Mouse (Mus musculus) right cerebral cortex, adult 18-20 months (tissue): ENCODE measurements around the gene Ube2i.

Experiments used
- DNase-seq: peaks from one replicate; pipeline ENCODE4 v3.0.0; 2022; ENCODE audit warnings: mixed read lengths

The Ube2i gene

GRCm38 (mm10) chr17:25274571-25275346 is at the start of gene Ube2i:
Gene Ube2i (minus strand): TSS chr17:25274622.
- no peak for DNase-seq

- no peak for DNase-seq
Measured at GRCm38 (mm10) chr17:25322930-25323329, 48.5 kb upstream of the Ube2i start.

GRCm38 (mm10) chr17:25320819-25321218 is 46.4 kb upstream of the Ube2i start:
- DNase-seq: no peak

GRCm38 (mm10) chr17:25318354-25318753 is 43.9 kb upstream of the Ube2i start, which contains the start of gene Prss29:
Gene Prss29 (plus strand): TSS chr17:25318654.
- DNase-seq: no peak

- DNase-seq: no peak
Measured at GRCm38 (mm10) chr17:25308346-25308745, 33.9 kb upstream of the Ube2i start, which contains the start of gene Prss28. Gene Prss28 (plus strand): TSS chr17:25308646.

- DNase-seq: no peak
Measured at GRCm38 (mm10) chr17:25298094-25298493, 23.7 kb upstream of the Ube2i start, which contains the start of gene Prss34. Gene Prss34 (plus strand): TSS chr17:25298394.

- DNase-seq: no peak
Measured at GRCm38 (mm10) chr17:25294111-25294510, 19.7 kb upstream of the Ube2i start.

GRCm38 (mm10) chr17:25293495-25293894 is 19.1 kb upstream of the Ube2i start:
- DNase-seq: no peak

GRCm38 (mm10) chr17:25290411-25290810 is 16.0 kb upstream of the Ube2i start:
- no peak for DNase-seq

GRCm38 (mm10) chr17:25288842-25289241 is 14.4 kb upstream of the Ube2i start:
- DNase-seq: peak; percentile 29

GRCm38 (mm10) chr17:25285033-25285432 is 10.6 kb upstream of the Ube2i start:
- DNase-seq: peak; percentile 50

- DNase-seq: no peak
Measured at GRCm38 (mm10) chr17:25282133-25282532, 7.7 kb upstream of the Ube2i start.

- no peak for DNase-seq
Measured at GRCm38 (mm10) chr17:25275833-25276232, 1.4 kb upstream of the Ube2i start.

- DNase-seq: peak; percentile 95
Measured at GRCm38 (mm10) chr17:25273706-25274501, 518 bp downstream of the Ube2i start.

- DNase-seq: peak; percentile 89
Measured at GRCm38 (mm10) chr17:25272951-25273705, 1.3 kb downstream of the Ube2i start.

GRCm38 (mm10) chr17:25272326-25272725 is 2.1 kb downstream of the Ube2i start:
- no peak for DNase-seq

- DNase-seq: no peak
Measured at GRCm38 (mm10) chr17:25270795-25271335, 3.6 kb downstream of the Ube2i start.

- peak; percentile 30 for DNase-seq
Measured at GRCm38 (mm10) chr17:25264453-25264852, 10.0 kb downstream of the Ube2i start.

GRCm38 (mm10) chr17:25257804-25258261 is 16.6 kb downstream of the Ube2i start:
- no peak for DNase-seq

- no peak for DNase-seq
Measured at GRCm38 (mm10) chr17:25256140-25256754, 18.2 kb downstream of the Ube2i start, which contains the start of gene Baiap3. Gene Baiap3 (minus strand): TSS chr17:25256364.

- DNase-seq: no peak
Measured at GRCm38 (mm10) chr17:25255110-25255509, 19.3 kb downstream of the Ube2i start.

- peak; percentile 50 for DNase-seq
Measured at GRCm38 (mm10) chr17:25253760-25254159, 20.7 kb downstream of the Ube2i start.
